Mouse (Mus musculus) CH12.LX (cell line): ENCODE data around the gene Golm1. TPM values are rescaled to one million over a fixed set of nuclear protein-coding genes. Genes with fewer than 3 reads are reported as not detected.
A peak's percentile ranks its signal among the peaks of the same experiment; 100 is the strongest.
"Not testable (repeated sequence)": the region's sequence is repeated elsewhere in the genome, so short reads cannot be mapped to it uniquely, and the experiment has no call there.

ENCODE experiments used
- DNase-seq: peaks from one replicate; pipeline ENCODE4 v3.0.0-alpha.2; 2013; ENCODE audit errors: extremely low read depth
- H3K27ac ChIP-seq: 2 replicates; pipeline ENCODE4 v1.5.1; 2012; ENCODE audit warnings: low read depth, mild to moderate bottlenecking, control low read depth, moderate library complexity; ENCODE audit not compliant: insufficient read depth
- H3K27me3 ChIP-seq: replicated peaks from 2 replicates; pipeline ENCODE3; 2012; ENCODE audit warnings: inconsistent platforms
- H3K36me3 ChIP-seq, 2 experiments: replicated peaks in 1 of 2; 2 replicates each; pipeline versions ENCODE3 to v1.6.1; 2012; ENCODE audit warnings: inconsistent platforms in 1 of 2, low read length in 1 of 2, mild to moderate bottlenecking in 1 of 2, mixed read lengths in 1 of 2, moderate library complexity in 1 of 2; ENCODE audit not compliant: control insufficient read depth in 1 of 2, insufficient read depth in 1 of 2
- H3K4me1 ChIP-seq, 2 experiments: 2 replicates each; pipeline ENCODE4 v1.6.1; 2012; ENCODE audit warnings: inconsistent platforms in 1 of 2, moderate library complexity in 1 of 2; ENCODE audit not compliant: insufficient read depth in 2 of 2, control insufficient read depth in 1 of 2
- H3K4me2 ChIP-seq: 2 replicates; pipeline ENCODE4 v1.6.1; 2012; ENCODE audit warnings: low read depth, mild to moderate bottlenecking, control low read depth; ENCODE audit not compliant: poor library complexity, insufficient read depth, severe bottlenecking
- H3K4me3 ChIP-seq, 3 experiments: fragments of 150-350 bp in 1 of 3; sonication (generic) in 1 of 3; replicated peaks in 1 of 3; 2 replicates each; pipeline versions ENCODE3 to v1.5.1; 2011 to 2012; ENCODE audit warnings: low read depth in 2 of 3, low read length in 2 of 3, mild to moderate bottlenecking in 2 of 3, moderate library complexity in 2 of 3, control low read depth in 1 of 3, improper control_type of control experiment in 1 of 3, inconsistent platforms in 1 of 3, mixed read lengths in 1 of 3; ENCODE audit not compliant: poor library complexity in 1 of 3
- H3K79me2 ChIP-seq: replicated peaks from 2 replicates; pipeline ENCODE4 v1.6.1; 2012; ENCODE audit warnings: mild to moderate bottlenecking, moderate library complexity; ENCODE audit not compliant: control insufficient read depth, poor library complexity, insufficient read depth, severe bottlenecking; ENCODE audit errors: extremely low read depth
- H3K9ac ChIP-seq: 2 replicates; pipeline ENCODE4 v1.6.1; 2012; ENCODE audit warnings: low read depth, mild to moderate bottlenecking, control low read depth, moderate library complexity; ENCODE audit not compliant: insufficient read depth
- H3K9me3 ChIP-seq: replicated peaks from 2 replicates; pipeline ENCODE3; 2012; ENCODE audit warnings: low read length, inconsistent platforms, mixed read lengths
- BHLHE40 ChIP-seq: IDR thresholded peaks from 2 replicates; pipeline ENCODE4 v1.6.1; 2011; ENCODE audit warnings: mild to moderate bottlenecking, low read depth, low read length, improper control_type of control experiment
- CHD2 ChIP-seq: IDR thresholded peaks from 2 replicates; pipeline ENCODE4 v1.6.1; 2011; ENCODE audit warnings: low read length, improper control_type of control experiment
- CTCF ChIP-seq, 2 experiments: IDR thresholded peaks in 1 of 2; conservative IDR thresholded peaks in 1 of 2; 2 replicates each; pipeline ENCODE4 v1.5.1; 2011 to 2012; ENCODE audit warnings: low read depth in 2 of 2, low read length in 2 of 2, improper control_type of control experiment in 1 of 2, inconsistent platforms in 1 of 2, mild to moderate bottlenecking in 1 of 2, moderate library complexity in 1 of 2
- E2F4 ChIP-seq: IDR thresholded peaks from 2 replicates; pipeline ENCODE4 v1.6.1; 2011; ENCODE audit warnings: low read depth, low read length, improper control_type of control experiment; ENCODE audit not compliant: insufficient replicate concordance
- ELF1 ChIP-seq: IDR thresholded peaks from 2 replicates; pipeline ENCODE4 v1.6.1; 2014; ENCODE audit warnings: low read depth, mild to moderate bottlenecking, inconsistent platforms, low read length, improper control_type of control experiment
- EP300 ChIP-seq: IDR thresholded peaks from 2 replicates; pipeline ENCODE4 v1.6.1; 2011; ENCODE audit warnings: low read length, improper control_type of control experiment
- ETS1 ChIP-seq: conservative IDR thresholded peaks from 2 replicates; pipeline ENCODE4 v1.6.1; 2012; ENCODE audit warnings: low read depth, mild to moderate bottlenecking, inconsistent platforms, low read length, improper control_type of control experiment, moderate library complexity
- GABPA ChIP-seq: IDR thresholded peaks from 2 replicates; pipeline ENCODE4 v1.6.1; 2012; ENCODE audit warnings: low read depth, low read length, improper control_type of control experiment, inconsistent platforms; ENCODE audit not compliant: insufficient replicate concordance
- HCFC1 ChIP-seq: IDR thresholded peaks from 2 replicates; pipeline ENCODE4 v1.6.1; 2012; ENCODE audit warnings: low read depth, mild to moderate bottlenecking, inconsistent platforms, low read length, improper control_type of control experiment
- IRF4 ChIP-seq: IDR thresholded peaks from 2 replicates; pipeline ENCODE4 v1.6.1; 2014; ENCODE audit warnings: low read depth, mild to moderate bottlenecking, inconsistent platforms, low read length, improper control_type of control experiment
- JUN ChIP-seq: IDR thresholded peaks from 2 replicates; pipeline ENCODE4 v1.6.1; 2011; ENCODE audit warnings: low read depth, mild to moderate bottlenecking, low read length, improper control_type of control experiment, moderate library complexity; ENCODE audit not compliant: insufficient read depth
- JUND ChIP-seq: conservative IDR thresholded peaks from 2 replicates; pipeline ENCODE4 v1.6.1; 2011; ENCODE audit warnings: low read depth, low read length, improper control_type of control experiment
- KAT2A ChIP-seq: IDR thresholded peaks from 2 replicates; pipeline ENCODE4 v1.6.1; 2012; ENCODE audit warnings: low read length, improper control_type of control experiment, inconsistent platforms; ENCODE audit not compliant: insufficient replicate concordance
- MEF2A ChIP-seq: IDR thresholded peaks from 2 replicates; pipeline ENCODE4 v1.6.1; 2014; ENCODE audit warnings: low read depth, mild to moderate bottlenecking, inconsistent platforms, low read length, improper control_type of control experiment, borderline replicate concordance
- MYC ChIP-seq: IDR thresholded peaks from 2 replicates; pipeline ENCODE4 v1.6.1; 2011; ENCODE audit warnings: low read depth, mild to moderate bottlenecking, improper control_type of control experiment, low read length
- NRF1 ChIP-seq: IDR thresholded peaks from 2 replicates; pipeline ENCODE4 v1.6.1; 2014; ENCODE audit warnings: low read depth, mild to moderate bottlenecking, inconsistent platforms, low read length, improper control_type of control experiment, moderate library complexity
- POLR2A ChIP-seq: IDR thresholded peaks from 2 replicates; pipeline ENCODE4 v1.6.1; 2011; ENCODE audit warnings: low read depth, mild to moderate bottlenecking, improper control_type of control experiment, low read length
- RCOR1 ChIP-seq: conservative IDR thresholded peaks from 2 replicates; pipeline ENCODE4 v1.6.1; 2012; ENCODE audit warnings: low read depth, mild to moderate bottlenecking, inconsistent platforms, low read length, improper control_type of control experiment
- SIN3A ChIP-seq: IDR thresholded peaks from 2 replicates; pipeline ENCODE4 v1.6.1; 2012; ENCODE audit warnings: low read length, improper control_type of control experiment, inconsistent platforms
- SMC3 ChIP-seq: IDR thresholded peaks from 2 replicates; pipeline ENCODE4 v1.6.1; 2011; ENCODE audit warnings: low read depth, low read length, improper control_type of control experiment
- TBP ChIP-seq: conservative IDR thresholded peaks from 2 replicates; pipeline ENCODE4 v1.6.1; 2011; ENCODE audit warnings: low read depth, low read length, improper control_type of control experiment
- TCF12 ChIP-seq: IDR thresholded peaks from 2 replicates; pipeline ENCODE4 v1.6.1; 2014; ENCODE audit warnings: low read depth, mild to moderate bottlenecking, inconsistent platforms, low read length, improper control_type of control experiment
- UBTF ChIP-seq: IDR thresholded peaks from 2 replicates; pipeline ENCODE4 v1.6.1; 2012; ENCODE audit warnings: low read depth, mild to moderate bottlenecking, inconsistent platforms, low read length, improper control_type of control experiment, moderate library complexity
- ZMIZ1 ChIP-seq: IDR thresholded peaks from 2 replicates; pipeline ENCODE4 v1.6.1; 2012; ENCODE audit warnings: low read depth, mild to moderate bottlenecking, inconsistent platforms, low read length, improper control_type of control experiment
- ZNF384 ChIP-seq: IDR thresholded peaks from 2 replicates; pipeline ENCODE4 v1.6.1; 2012; ENCODE audit warnings: low read depth, low read length, improper control_type of control experiment, inconsistent platforms
- dilution Hi-C: fragments of 300-500 bp; cut with MboI; formaldehyde crosslinking; loops from 2 replicates; pipeline ENCODE4 v1.14.3; 2020; ENCODE audit warnings: low sequenced_read_pairs; ENCODE audit not compliant: extremely low pct_unique_long_range_greater_than_20kb, extremely low pct_ligation_motif_present
- in situ Hi-C: fragments of 300-500 bp; cut with MboI; formaldehyde crosslinking; loops from 3 replicates; pipeline ENCODE4 v1.14.3; 2019; ENCODE audit warnings: low sequenced_read_pairs, low pct_ligation_motif_present, low pct_unique_long_range_greater_than_20kb, mixed read lengths
- polyA plus RNA-seq: library from polyadenylated mRNA; unstranded; fragments of >175 nt; gene quantifications from 2 replicates; pipeline ENCODE4 v1.2.1, GENCODE M21; 2012; ENCODE audit warnings: low read depth; ENCODE audit not compliant: insufficient read length
- total RNA-seq, 2 experiments: library from RNA; depleted of rRNA; stranded (reverse); fragments of 300-350 nt in 1 of 2; fragments of >200 nt in 1 of 2; gene quantifications; 2 replicates each; pipeline ENCODE4 v1.2.3; 2012 to 2014

Gene Golm1
- total and polyA plus RNA-seq, 3 experiments = 14.3 to 18.9 (median 17.4) TPM

- Histone ChIP-seq H3K4me3 (no peak overlapping the region), H3K27me3 (peaks cover 4% of the 10 kb centered on the region), H3K4me2 (peak overlapping the region; percentile 64), H3K79me2 (no peaks in the 10 kb centered on the region), H3K36me3 (no peaks in the 10 kb centered on the region), H3K27ac (no peak overlapping the region), H3K9me3 (no peaks in the 10 kb centered on the region), H3K4me1 (peaks cover 15 to 27% of the 10 kb centered on the region in 2 experiments), H3K9ac (no peak overlapping the region)
- in situ Hi-C loops = no loop called here
- TF ChIP-seq NRF1 = 0 out of 2 replicates have a peak, but pooled peaks have one; percentile 5
- peak; percentile 33; the same call in 1 of the 2 replicates for TF ChIP-seq MYC
- no peak for TF ChIP-seq SMC3
- no peak for TF ChIP-seq RCOR1
- TF ChIP-seq CTCF (conservative IDR thresholded peaks at IDR 0.05 in 1 of 2, IDR thresholded peaks at IDR 0.05 in 1 of 2; ENCODE audit: low read depth in 2 of 2, low read length in 2 of 2) = no peak
- no peak for TF ChIP-seq SIN3A
- no peak for TF ChIP-seq GABPA
- peak; percentile 74 for TF ChIP-seq IRF4
- TF ChIP-seq ETS1 = peak; percentile 64
- TF ChIP-seq JUND = no peak
- TF ChIP-seq E2F4 = no peak
- TF ChIP-seq HCFC1 = no peak
- peak; percentile 53; the same call in 1 of the 2 replicates for TF ChIP-seq TCF12
- TF ChIP-seq ELF1 = peak; percentile 75
- TF ChIP-seq CHD2 = no peak
- TF ChIP-seq KAT2A = no peak
- peak; percentile 81 for TF ChIP-seq EP300
- no peak for TF ChIP-seq ZMIZ1
- no peak for TF ChIP-seq ZNF384
- TF ChIP-seq JUN = no peak
- peak; percentile 59; the same call in 1 of the 2 replicates for TF ChIP-seq MEF2A
- no peak for TF ChIP-seq UBTF
- TF ChIP-seq TBP = 0 out of 2 replicates have a peak, but pooled peaks have one; percentile 37
- no peak; the same call in 1 of the 2 replicates for TF ChIP-seq BHLHE40
- TF ChIP-seq POLR2A = no peak
- DNase-seq = peak; percentile 92
- dilution Hi-C loops = no loop called here
Measured at GRCm38 (mm10) chr13:59713710-59714109, 38.1 kb upstream of the Golm1 start.

DNA sequence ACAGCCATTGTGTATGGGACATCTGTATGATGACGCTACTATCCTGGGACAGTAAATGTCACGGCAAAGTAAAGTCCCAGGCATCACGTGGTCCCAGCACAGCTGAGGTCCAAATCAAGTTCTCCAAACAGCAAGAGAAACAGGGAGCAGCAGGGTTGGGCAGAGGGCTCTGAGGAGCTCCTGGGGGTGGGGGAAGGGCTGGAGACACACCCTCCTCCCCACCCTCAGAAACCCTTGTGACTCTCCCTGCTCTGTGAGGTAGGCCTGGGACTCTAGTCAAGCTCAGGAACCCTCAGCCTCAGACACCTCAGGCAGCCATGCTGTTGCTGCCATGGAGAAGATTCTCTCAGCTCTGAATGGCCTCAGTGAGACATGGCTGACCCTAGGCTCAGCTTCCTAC is 36.4 kb upstream of the Golm1 start, which contains the start of gene Spata31d1b:
Spata31d1b (plus strand) TSS at position 301 of the 400 bp plus-strand sequence.
- DNase-seq, H3K36me3 ChIP-seq, H3K79me2 ChIP-seq, H3K9me3 ChIP-seq, dilution Hi-C loops, in situ Hi-C loops, H3K4me2 ChIP-seq, H3K9ac ChIP-seq, H3K4me3 ChIP-seq, H3K27ac ChIP-seq, H3K27me3 ChIP-seq: not testable (repeated sequence)
- H3K4me1 ChIP-seq = peaks cover 15 to 25% of the 10 kb centered on the region in 2 experiments
